Mouse (Mus musculus): ENCODE data around the gene AI464131. TPM values are rescaled to one million over a fixed set of nuclear protein-coding genes. Genes with fewer than 3 reads are reported as not detected.
A peak's percentile ranks its signal among the peaks of the same experiment; 100 is the strongest.

AI464131 gene
- polyA plus RNA-seq, 1 experiment from 2014 or later = 10.3 TPM

DNA sequence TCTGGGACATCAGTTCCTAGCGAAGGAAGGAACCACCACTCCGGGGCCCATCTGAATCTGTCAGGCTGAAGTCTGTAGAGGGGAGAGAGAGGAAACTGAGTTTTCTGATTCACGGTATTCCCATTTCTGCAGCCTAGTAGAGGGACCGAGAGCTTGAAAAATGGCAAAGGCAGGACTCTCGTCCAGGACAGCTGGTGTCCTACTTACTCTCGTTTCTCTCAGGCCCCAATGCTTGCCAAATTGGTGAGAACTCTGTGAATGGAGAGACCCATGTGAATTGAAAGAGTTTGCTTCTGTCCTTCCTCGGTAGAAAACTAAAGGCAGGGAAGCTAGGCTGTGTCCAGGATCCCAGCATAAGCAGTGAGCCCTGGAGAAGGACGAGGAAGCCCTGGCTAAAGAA, 3.3 kb downstream of the AI464131 start:
- H3K4me3 ChIP-seq (replicated peaks; ENCODE audit: low read length) = no peak overlapping the region; the same call in 1 of the 2 replicates
- peaks cover 56% of the 10 kb centered on the region for H3K27me3 ChIP-seq (ENCODE audit: control insufficient read depth, insufficient read depth, low read length)
- DNase-seq (ENCODE audit: low spot score) (no peak), ATAC-seq (ENCODE audit: low FRiP score) (no peak)
- no peak overlapping the region for H3K27ac ChIP-seq
- 65% methylated on average over 8 of the region's 8 CpGs for WGBS
- no peaks in the 10 kb centered on the region for H3K36me3 ChIP-seq (replicated peaks; ENCODE audit: control insufficient read depth, insufficient read depth)
- no peak overlapping the region for H3K9ac ChIP-seq
- H3K4me2 ChIP-seq (replicated peaks) = peak overlapping the region; percentile 52
- H3K4me1 ChIP-seq (replicated peaks; ENCODE audit: control insufficient read depth, insufficient read depth, low read length) = peaks cover 17% of the 10 kb centered on the region; the same call in 1 of the 2 replicates
- H3K9me3 ChIP-seq (ENCODE audit: control insufficient read depth, low read length) = no peaks in the 10 kb centered on the region

GRCm38 (mm10) chr4:41498921-41499391, 3.9 kb downstream of the AI464131 start:
- WGBS = 7% methylated on average over 43 of the region's 43 CpGs
- Histone ChIP-seq H3K9ac (peak overlapping the region; percentile 38; the same call in 1 of the 2 replicates), H3K4me1 (replicated peaks; ENCODE audit: control insufficient read depth, insufficient read depth, low read length) (peaks cover 17% of the 10 kb centered on the region; the same call in 1 of the 2 replicates), H3K9me3 (ENCODE audit: control insufficient read depth, low read length) (no peaks in the 10 kb centered on the region), H3K4me3 (replicated peaks; ENCODE audit: low read length) (peak overlapping the region; percentile 28), H3K4me2 (replicated peaks) (peak overlapping the region; percentile 52), H3K27me3 (ENCODE audit: control insufficient read depth, insufficient read depth, low read length) (peaks cover 56% of the 10 kb centered on the region), H3K36me3 (replicated peaks; ENCODE audit: control insufficient read depth, insufficient read depth) (no peaks in the 10 kb centered on the region), H3K27ac (no peak overlapping the region)
- ATAC-seq (ENCODE audit: low FRiP score) = no peak
- no peak for DNase-seq (ENCODE audit: low spot score)

GRCm38 (mm10) chr4:41497995-41498845, 4.7 kb downstream of the AI464131 start:
- H3K27me3 ChIP-seq (ENCODE audit: control insufficient read depth, insufficient read depth, low read length) = peaks cover 56% of the 10 kb centered on the region
- peak overlapping the region; percentile 52 for H3K4me2 ChIP-seq (replicated peaks)
- DNase-seq (ENCODE audit: low spot score) (no peak), ATAC-seq (ENCODE audit: low FRiP score) (peak; percentile 1; the same call in 1 of the 2 replicates)
- H3K4me3 ChIP-seq (replicated peaks; ENCODE audit: low read length) = peak overlapping the region; percentile 28
- H3K27ac ChIP-seq = no peak overlapping the region
- peak overlapping the region; percentile 38; the same call in 1 of the 2 replicates for H3K9ac ChIP-seq
- WGBS = 14% methylated on average over 72 of the region's 72 CpGs
- no peaks in the 10 kb centered on the region for H3K9me3 ChIP-seq (ENCODE audit: control insufficient read depth, low read length)
- H3K4me1 ChIP-seq (replicated peaks; ENCODE audit: control insufficient read depth, insufficient read depth, low read length) = peaks cover 17% of the 10 kb centered on the region; the same call in 1 of the 2 replicates
- H3K36me3 ChIP-seq (replicated peaks; ENCODE audit: control insufficient read depth, insufficient read depth) = no peaks in the 10 kb centered on the region

DNA sequence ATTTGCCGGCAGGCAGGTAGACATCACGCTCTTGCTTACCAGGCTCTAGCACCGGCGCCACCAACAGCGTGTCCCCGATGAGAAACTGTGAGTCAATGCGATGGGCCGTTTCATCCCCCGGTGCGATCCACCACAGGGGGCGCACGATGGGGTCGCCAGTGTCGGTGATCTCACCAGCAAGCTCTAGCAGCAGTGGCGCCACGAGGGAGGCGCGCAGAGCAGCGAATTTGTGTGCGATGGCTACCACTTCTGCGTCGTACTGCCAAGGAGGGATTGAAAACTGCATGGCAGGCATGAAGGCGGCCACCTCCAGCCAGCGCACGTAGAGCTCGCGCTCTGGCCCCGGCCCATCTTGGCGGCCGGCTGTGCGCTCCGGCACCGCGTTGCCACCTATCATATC, 5.3 kb downstream of the AI464131 start:
- H3K9ac ChIP-seq = 0 out of 2 replicates have a peak overlapping the region, but pooled peaks have one; percentile 25
- H3K27me3 ChIP-seq (ENCODE audit: control insufficient read depth, insufficient read depth, low read length) = peaks cover 56% of the 10 kb centered on the region
- no peak overlapping the region for H3K27ac ChIP-seq
- no peaks in the 10 kb centered on the region for H3K36me3 ChIP-seq (replicated peaks; ENCODE audit: control insufficient read depth, insufficient read depth)
- H3K9me3 ChIP-seq (ENCODE audit: control insufficient read depth, low read length) = no peaks in the 10 kb centered on the region
- DNase-seq (ENCODE audit: low spot score) = peak; percentile 59
- H3K4me1 ChIP-seq (replicated peaks; ENCODE audit: control insufficient read depth, insufficient read depth, low read length) = peaks cover 17% of the 10 kb centered on the region; the same call in 1 of the 2 replicates
- peak overlapping the region; percentile 28 for H3K4me3 ChIP-seq (replicated peaks; ENCODE audit: low read length)
- H3K4me2 ChIP-seq (replicated peaks) = peak overlapping the region; percentile 52
- 5% methylated on average over 34 of the region's 34 CpGs for WGBS
- 0 out of 2 replicates have a peak, but pooled peaks have one; percentile 3 for ATAC-seq (ENCODE audit: low FRiP score)

- Histone ChIP-seq H3K9ac (no peak overlapping the region), H3K27me3 (ENCODE audit: control insufficient read depth, insufficient read depth, low read length) (peaks cover 56% of the 10 kb centered on the region), H3K4me1 (replicated peaks; ENCODE audit: control insufficient read depth, insufficient read depth, low read length) (peaks cover 17% of the 10 kb centered on the region; the same call in 1 of the 2 replicates), H3K36me3 (replicated peaks; ENCODE audit: control insufficient read depth, insufficient read depth) (no peaks in the 10 kb centered on the region), H3K4me3 (replicated peaks; ENCODE audit: low read length) (no peak overlapping the region), H3K9me3 (ENCODE audit: control insufficient read depth, low read length) (no peaks in the 10 kb centered on the region), H3K27ac (no peak overlapping the region), H3K4me2 (replicated peaks) (peak overlapping the region; percentile 52)
- ATAC-seq (ENCODE audit: low FRiP score) = no peak
- DNase-seq (ENCODE audit: low spot score) = no peak
- WGBS = 42% methylated on average over 5 of the region's 5 CpGs
Observed at GRCm38 (mm10) chr4:41497046-41497445, 5.8 kb downstream of the AI464131 start.

- Histone ChIP-seq H3K4me2 (replicated peaks) (no peak overlapping the region), H3K27ac (no peak overlapping the region), H3K27me3 (ENCODE audit: control insufficient read depth, insufficient read depth, low read length) (peaks cover 45% of the 10 kb centered on the region), H3K9ac (no peak overlapping the region), H3K36me3 (replicated peaks; ENCODE audit: control insufficient read depth, insufficient read depth) (no peaks in the 10 kb centered on the region), H3K4me3 (replicated peaks; ENCODE audit: low read length) (no peak overlapping the region), H3K9me3 (ENCODE audit: control insufficient read depth, low read length) (no peaks in the 10 kb centered on the region), H3K4me1 (replicated peaks; ENCODE audit: control insufficient read depth, insufficient read depth, low read length) (peaks cover 13% of the 10 kb centered on the region; the same call in 1 of the 2 replicates)
- ATAC-seq (ENCODE audit: low FRiP score) = peak; percentile 36; the same call in 1 of the 2 replicates
- DNase-seq (ENCODE audit: low spot score) = peak; percentile 52
- 70% methylated on average over 11 of the region's 11 CpGs for WGBS
Observed at GRCm38 (mm10) chr4:41495850-41496249, 7.0 kb downstream of the AI464131 start.

GRCm38 (mm10) chr4:41495076-41495475, 7.8 kb downstream of the AI464131 start:
- Histone ChIP-seq H3K4me3 (replicated peaks; ENCODE audit: low read length) (no peak overlapping the region), H3K4me2 (replicated peaks) (no peak overlapping the region), H3K27ac (no peak overlapping the region), H3K27me3 (ENCODE audit: control insufficient read depth, insufficient read depth, low read length) (peaks cover 38% of the 10 kb centered on the region), H3K9ac (no peak overlapping the region), H3K9me3 (ENCODE audit: control insufficient read depth, low read length) (no peaks in the 10 kb centered on the region), H3K4me1 (replicated peaks; ENCODE audit: control insufficient read depth, insufficient read depth, low read length) (peaks cover 13% of the 10 kb centered on the region; the same call in 1 of the 2 replicates), H3K36me3 (replicated peaks; ENCODE audit: control insufficient read depth, insufficient read depth) (no peaks in the 10 kb centered on the region)
- ATAC-seq (ENCODE audit: low FRiP score) (no peak), DNase-seq (ENCODE audit: low spot score) (no peak)
- 84% methylated on average over 4 of the region's 4 CpGs for WGBS

DNA sequence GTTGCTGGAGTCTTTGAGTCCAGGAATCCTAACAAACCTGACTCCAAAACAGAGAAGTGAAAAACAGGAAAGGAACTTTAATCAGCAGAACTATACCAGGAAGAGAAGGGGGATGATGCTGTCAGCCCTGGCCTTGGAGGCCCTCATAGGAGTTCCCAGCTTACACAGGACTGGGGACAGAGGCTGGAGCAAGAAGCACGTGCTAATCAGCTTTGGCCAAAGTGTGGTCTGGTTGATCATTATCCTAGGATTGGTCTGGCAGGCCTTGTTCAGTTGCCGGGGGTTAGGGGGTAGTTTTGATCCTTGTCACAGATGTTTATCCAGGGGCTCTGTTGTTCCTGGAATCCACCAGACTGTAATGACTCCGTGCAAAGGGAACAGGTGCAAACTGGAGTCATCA, 8.5 kb downstream of the AI464131 start:
- no peak for DNase-seq (ENCODE audit: low spot score)
- WGBS = 42% methylated on average over 3 of the region's 3 CpGs
- Histone ChIP-seq H3K27ac (no peak overlapping the region), H3K4me1 (replicated peaks; ENCODE audit: control insufficient read depth, insufficient read depth, low read length) (peaks cover 11% of the 10 kb centered on the region; the same call in 1 of the 2 replicates), H3K9ac (no peak overlapping the region), H3K4me2 (replicated peaks) (no peak overlapping the region), H3K36me3 (replicated peaks; ENCODE audit: control insufficient read depth, insufficient read depth) (no peaks in the 10 kb centered on the region), H3K27me3 (ENCODE audit: control insufficient read depth, insufficient read depth, low read length) (peaks cover 31% of the 10 kb centered on the region), H3K4me3 (replicated peaks; ENCODE audit: low read length) (no peak overlapping the region), H3K9me3 (ENCODE audit: control insufficient read depth, low read length) (no peaks in the 10 kb centered on the region)
- no peak for ATAC-seq (ENCODE audit: low FRiP score)

DNA sequence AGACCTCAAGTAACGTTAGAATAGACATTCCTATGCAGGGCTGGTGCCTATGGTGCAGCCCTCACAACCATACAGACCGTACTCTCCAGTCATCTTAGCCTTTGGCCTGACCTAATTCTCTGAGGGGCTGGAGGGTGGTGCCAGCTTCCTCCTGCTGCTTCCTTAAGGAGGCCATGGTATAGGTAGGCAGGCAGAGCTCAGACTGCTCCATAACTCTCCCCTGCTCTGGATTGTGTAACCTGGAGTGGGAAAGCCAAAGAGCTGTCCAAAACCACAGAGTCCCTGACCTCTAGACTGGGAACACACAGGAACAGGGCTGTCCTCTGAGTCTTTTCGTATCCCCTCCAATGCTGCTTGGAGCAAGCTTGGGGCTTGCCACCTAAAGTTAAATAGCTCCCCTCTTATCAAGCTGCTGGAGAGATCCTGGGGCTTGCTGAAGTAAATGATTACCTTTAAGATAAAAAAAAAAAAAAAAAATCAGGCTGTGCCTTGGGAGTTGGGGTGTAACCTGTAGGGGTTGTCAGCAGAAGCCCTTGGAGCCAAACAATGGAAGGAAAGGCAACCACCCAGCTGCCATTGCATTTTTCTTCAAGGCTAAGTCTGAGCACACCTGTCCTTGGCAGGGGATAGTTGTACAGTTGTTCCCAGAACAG, 9.3 kb downstream of the AI464131 start:
- H3K9me3 ChIP-seq (ENCODE audit: control insufficient read depth, low read length) = no peaks in the 10 kb centered on the region
- H3K27me3 ChIP-seq (ENCODE audit: control insufficient read depth, insufficient read depth, low read length) = peaks cover 23% of the 10 kb centered on the region
- H3K4me2 ChIP-seq (replicated peaks) = no peak overlapping the region
- H3K36me3 ChIP-seq (replicated peaks; ENCODE audit: control insufficient read depth, insufficient read depth) = no peaks in the 10 kb centered on the region
- 70% methylated on average over 3 of the region's 3 CpGs for WGBS
- H3K9ac ChIP-seq = no peak overlapping the region
- no peak for ATAC-seq (ENCODE audit: low FRiP score)
- DNase-seq (ENCODE audit: low spot score) = no peak
- H3K27ac ChIP-seq = no peak overlapping the region
- H3K4me3 ChIP-seq (replicated peaks; ENCODE audit: low read length) = no peak overlapping the region
- peaks cover 8% of the 10 kb centered on the region; the same call in 1 of the 2 replicates for H3K4me1 ChIP-seq (replicated peaks; ENCODE audit: control insufficient read depth, insufficient read depth, low read length)

All from hindbrain, embryonic 14.5 days (tissue).